Mouse (Mus musculus) fat pad, adult 2 months (tissue): Measurements from ENCODE around the gene Steap3.

Experiments used
- DNase-seq: peaks from one replicate; pipeline ENCODE4 v3.0.0-alpha.2; 2011; ENCODE audit warnings: low read depth, low spot score; ENCODE audit errors: extremely low read depth

Gene Steap3

DNA sequence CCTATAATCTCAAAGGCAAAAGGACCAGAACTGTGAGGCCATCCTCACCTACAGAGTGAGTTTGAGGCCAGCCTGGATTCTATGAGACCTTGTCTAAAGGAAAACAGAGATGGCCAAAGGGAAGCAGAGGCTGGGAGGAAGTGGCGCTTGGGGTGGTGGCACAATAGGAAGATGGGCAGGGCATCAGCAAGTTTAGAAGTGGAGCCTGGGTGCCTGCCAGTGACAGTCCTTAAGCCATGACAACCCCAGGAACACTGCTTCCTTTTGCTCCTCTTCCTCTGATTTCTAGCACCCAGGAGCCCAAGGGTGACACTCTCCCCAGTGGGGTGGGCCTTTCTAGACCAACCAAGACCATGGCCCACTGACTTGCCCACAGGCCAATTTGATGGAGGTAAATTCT lies 21.3 kb downstream of the Steap3 start:
- no peak for DNase-seq

DNA sequence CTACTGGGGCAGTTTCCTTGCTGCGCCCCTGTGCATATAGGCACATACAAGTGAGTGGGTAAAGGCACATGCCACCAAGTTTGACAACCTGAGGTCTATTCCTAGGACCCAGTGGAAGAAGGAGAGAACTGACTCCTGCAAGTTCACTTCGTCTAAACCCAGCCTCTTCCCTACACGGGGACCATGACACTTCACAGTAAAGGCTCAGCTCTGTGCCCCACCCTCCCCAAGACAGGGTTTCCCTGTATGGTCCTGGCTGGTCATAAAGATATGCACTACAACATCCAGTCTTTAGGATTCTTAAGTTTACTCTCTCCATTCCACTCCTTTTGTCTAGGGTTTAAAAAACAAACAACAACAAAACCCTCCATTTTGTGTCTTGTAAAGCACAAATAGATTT lies 21.9 kb downstream of the Steap3 start:
- no peak for DNase-seq

GRCm38 (mm10) chr1:120249842-120250241 lies 22.7 kb downstream of the Steap3 start:
- no peak for DNase-seq

DNA sequence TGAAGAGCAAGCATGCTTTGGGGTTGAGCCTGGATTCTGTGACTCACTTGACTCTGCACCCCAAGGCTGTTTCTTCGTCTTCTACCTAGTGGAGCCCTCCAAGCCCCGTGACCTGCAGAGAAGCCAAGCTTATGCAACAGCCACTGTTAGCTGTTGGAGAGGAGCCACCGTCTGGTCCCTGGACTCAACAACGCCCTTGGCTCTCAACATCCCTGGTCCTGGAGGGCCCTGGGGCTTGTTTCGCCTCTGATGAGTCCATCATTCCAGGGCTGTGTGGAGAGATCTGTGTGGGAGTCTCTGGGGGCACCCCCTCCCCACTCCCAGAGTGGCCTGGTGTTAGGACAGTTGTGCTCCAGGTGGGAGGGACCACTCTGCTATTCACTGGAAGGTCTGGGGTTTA lies 24.3 kb downstream of the Steap3 start:
- peak; percentile 33 for DNase-seq

- no peak for DNase-seq
These were observed 25.2 kb downstream of the Steap3 start for GRCm38 (mm10) chr1:120247351-120247750.

DNA sequence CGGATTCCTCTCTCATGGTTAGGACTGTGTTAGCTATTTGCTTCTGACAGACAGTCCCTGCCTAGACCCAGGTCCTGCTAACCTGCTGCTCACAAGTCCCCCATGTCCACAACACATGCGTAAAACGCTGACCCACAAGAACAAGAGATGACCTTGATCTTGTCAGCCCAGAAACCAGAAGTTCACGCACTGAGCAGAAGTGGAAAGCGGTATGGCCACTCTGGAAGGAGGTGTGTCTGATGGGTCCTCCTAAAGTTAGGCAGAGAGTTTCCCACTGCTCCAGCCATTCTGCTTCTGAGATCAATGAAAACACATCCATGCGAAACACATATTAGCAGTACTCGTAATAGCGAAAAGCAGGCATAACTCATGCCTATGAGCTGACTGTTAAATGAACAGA lies 25.6 kb downstream of the Steap3 start:
- DNase-seq = no peak

- DNase-seq = no peak
These were observed 26.8 kb downstream of the Steap3 start for GRCm38 (mm10) chr1:120245661-120246131.

DNA sequence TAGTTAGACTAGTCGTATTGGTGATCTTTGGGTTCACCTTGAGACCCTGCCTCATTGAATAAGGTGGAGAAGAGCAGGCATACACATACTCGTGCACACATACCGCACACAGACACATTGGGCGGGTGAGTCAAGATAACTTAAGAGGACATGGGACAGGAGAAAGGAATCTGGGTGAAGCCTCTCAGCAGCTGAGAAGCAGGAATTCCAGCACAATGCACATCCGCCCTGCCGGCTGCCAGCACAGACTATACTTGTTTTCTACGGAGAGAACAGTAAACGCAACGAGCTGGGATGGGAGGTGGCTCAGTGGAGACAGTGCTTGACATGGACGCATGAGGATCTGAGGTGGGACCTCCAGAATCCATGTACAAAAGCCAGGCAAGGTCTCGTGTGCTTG lies 27.9 kb downstream of the Steap3 start:
- DNase-seq = no peak

GRCm38 (mm10) chr1:120243987-120244386 lies 28.5 kb downstream of the Steap3 start:
- DNase-seq = no peak

DNA sequence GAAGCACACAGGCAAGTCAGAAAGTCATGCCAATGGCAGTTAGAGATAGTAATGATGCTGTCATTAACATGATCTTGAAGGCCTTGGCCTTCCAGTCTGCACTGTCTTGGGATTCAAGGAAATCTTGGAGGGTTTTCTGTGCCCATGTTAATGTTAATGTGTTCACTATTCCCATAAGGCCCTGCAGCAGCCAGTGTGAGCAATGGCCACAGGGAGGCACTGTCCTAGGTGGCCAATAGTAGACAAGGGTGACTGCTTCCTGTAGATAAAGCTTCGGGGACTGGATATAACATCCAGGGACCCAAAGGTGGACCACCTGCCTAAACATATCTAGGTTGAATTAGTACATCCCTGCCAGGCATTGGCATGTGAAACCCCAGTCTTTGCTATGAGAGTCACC lies 35.4 kb downstream of the Steap3 start:
- no peak for DNase-seq

DNA sequence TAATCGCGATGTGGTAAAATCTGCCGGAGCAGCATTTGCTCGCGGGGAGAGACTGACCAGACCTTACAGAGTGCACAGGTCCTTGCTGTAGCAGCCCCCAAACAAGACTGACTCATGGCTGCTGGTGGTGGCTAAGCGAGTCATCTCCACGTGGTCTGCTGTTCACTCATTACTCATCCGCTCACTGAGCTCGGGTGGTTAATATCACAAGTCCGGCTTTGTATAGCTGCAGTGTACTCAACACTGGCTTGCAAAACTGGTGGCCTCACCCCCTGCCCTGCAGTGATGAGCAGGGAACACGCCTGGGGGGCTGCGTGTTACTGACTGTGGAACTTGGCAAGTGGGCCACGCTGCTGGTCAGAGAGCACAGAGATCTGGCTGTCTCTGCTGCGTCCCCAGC lies 36.1 kb downstream of the Steap3 start:
- DNase-seq = no peak

- no peak for DNase-seq
These were observed 36.8 kb downstream of the Steap3 start for GRCm38 (mm10) chr1:120235631-120236215.

GRCm38 (mm10) chr1:120232170-120232569 lies 40.3 kb downstream of the Steap3 start:
- no peak for DNase-seq

GRCm38 (mm10) chr1:120231334-120231733 lies 41.2 kb downstream of the Steap3 start:
- no peak for DNase-seq

- no peak for DNase-seq
These were observed 42.6 kb downstream of the Steap3 start for GRCm38 (mm10) chr1:120229723-120230471.

DNA sequence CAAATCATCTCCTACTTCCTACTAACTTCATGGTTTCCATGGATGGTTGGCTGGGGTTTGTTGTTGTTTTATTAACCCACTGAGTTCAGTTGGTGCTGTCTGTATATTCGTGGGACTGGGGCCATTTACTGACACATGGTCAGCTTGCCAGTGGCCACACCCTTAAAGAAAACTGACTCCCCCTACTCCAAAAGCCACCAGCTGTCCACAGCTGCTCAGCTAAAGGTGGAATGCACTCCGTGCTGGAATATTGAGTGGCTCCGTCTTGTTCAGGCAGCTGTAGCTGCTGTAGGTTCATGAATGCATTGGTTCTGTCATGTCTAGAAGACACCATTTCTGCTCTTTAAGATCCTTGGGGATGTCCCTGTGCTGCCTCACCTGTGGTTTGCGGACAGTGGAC lies 48.9 kb downstream of the Steap3 start:
- DNase-seq = no peak

GRCm38 (mm10) chr1:120221285-120221684 lies 51.2 kb downstream of the Steap3 start:
- no peak for DNase-seq

GRCm38 (mm10) chr1:120220841-120221240 lies 51.7 kb downstream of the Steap3 start:
- no peak for DNase-seq

- DNase-seq = no peak
These were observed 63.8 kb downstream of the Steap3 start for GRCm38 (mm10) chr1:120208502-120209230.

DNA sequence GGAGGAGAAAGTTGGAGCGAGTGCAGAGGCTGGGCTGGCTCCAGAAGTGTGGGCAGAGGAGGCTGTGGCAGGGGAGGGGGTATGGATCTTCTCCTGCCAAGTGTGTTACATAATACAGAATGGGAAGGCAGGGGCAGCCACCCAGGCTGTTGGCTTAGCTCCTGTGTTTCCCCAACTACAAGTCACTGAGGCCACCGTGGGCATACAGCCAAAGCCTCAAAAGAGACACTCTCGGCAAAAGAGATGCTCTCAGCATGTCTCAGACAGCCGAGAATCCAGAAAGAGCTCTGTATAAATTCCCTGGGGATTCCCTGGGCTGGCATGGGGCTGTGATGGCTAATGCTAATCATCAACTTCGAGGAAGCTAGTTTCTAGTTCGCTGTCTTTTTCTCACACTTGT lies 64.9 kb downstream of the Steap3 start:
- no peak for DNase-seq

DNA sequence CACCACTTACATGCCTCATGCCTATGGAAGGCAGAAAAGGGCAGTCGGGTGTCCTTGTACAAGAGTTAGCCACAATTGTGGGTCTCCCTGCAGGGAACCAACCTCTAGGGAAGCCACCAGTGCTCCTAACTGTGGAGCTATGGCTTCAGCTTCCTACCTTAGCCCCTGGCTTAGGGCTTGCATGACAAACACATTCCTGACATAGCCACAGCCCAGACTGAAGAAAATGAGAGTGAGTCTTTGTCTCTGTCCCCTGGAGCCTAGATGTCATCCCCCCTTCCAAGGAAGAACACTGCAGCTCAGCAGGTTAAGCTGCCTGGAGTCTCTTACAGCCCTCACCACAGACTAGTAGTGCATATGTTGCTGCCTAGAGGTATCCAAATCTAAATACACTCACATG lies 67.7 kb downstream of the Steap3 start:
- no peak for DNase-seq

DNA sequence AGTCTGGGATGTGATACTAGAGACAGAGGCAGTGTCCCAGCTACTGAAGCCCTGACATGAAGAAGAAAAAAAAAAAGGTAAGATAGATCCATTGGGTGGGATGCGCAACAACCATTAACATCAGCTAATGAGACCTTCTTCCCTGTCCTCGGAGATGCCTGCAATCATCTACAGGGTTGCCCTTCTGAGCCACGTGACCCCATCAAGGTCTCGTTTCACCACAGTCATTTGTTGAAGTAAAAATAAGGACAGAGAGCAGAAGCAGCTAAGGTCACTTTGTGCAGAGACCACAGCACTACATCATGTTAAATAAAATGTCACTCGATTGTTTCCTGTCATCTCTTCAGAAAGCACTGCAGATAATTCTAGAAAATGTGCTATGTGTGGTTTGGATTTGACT lies 68.7 kb downstream of the Steap3 start:
- no peak for DNase-seq
